Mouse (Mus musculus) MEL (cell line): ENCODE measurements around the gene Fbxw8.

ENCODE experiments used
- CHD2 ChIP-seq: IDR thresholded peaks from 2 replicates; pipeline ENCODE4 v1.6.1; 2011; ENCODE audit warnings: low read length, improper control_type of control experiment
- CTCF ChIP-seq, 3 experiments: IDR thresholded peaks in 2 of 3; conservative IDR thresholded peaks in 1 of 3; 2 replicates each; pipeline ENCODE4 v1.5.1; 2011 to 2012; ENCODE audit warnings: low read length in 3 of 3, low read depth in 2 of 3, mild to moderate bottlenecking in 2 of 3, improper control_type of control experiment in 1 of 3, inconsistent platforms in 1 of 3, mixed read lengths in 1 of 3, moderate library complexity in 1 of 3; ENCODE audit not compliant: control insufficient read depth in 1 of 3, insufficient read depth in 1 of 3, poor library complexity in 1 of 3, severe bottlenecking in 1 of 3
- EP300 ChIP-seq, 2 experiments: IDR thresholded peaks; 2 replicates each; pipeline ENCODE4 v1.6.1; 2011; ENCODE audit warnings: improper control_type of control experiment in 2 of 2, low read length in 2 of 2, low read depth in 1 of 2, mild to moderate bottlenecking in 1 of 2
- ETS1 ChIP-seq: IDR thresholded peaks from 2 replicates; pipeline ENCODE4 v1.6.1; 2012; ENCODE audit warnings: low read depth, mild to moderate bottlenecking, inconsistent platforms, low read length, improper control_type of control experiment, moderate library complexity
- HCFC1 ChIP-seq: IDR thresholded peaks from 2 replicates; pipeline ENCODE4 v1.6.1; 2012; ENCODE audit warnings: low read depth, mild to moderate bottlenecking, inconsistent platforms, low read length, improper control_type of control experiment, moderate library complexity
- MXI1 ChIP-seq: IDR thresholded peaks from 2 replicates; pipeline ENCODE4 v1.6.1; 2011; ENCODE audit warnings: mild to moderate bottlenecking, low read depth, low read length, improper control_type of control experiment
- MYC ChIP-seq: IDR thresholded peaks from 2 replicates; pipeline ENCODE4 v1.6.1; 2011; ENCODE audit warnings: low read depth, mild to moderate bottlenecking, low read length, improper control_type of control experiment, moderate library complexity
- POLR2A ChIP-seq, 2 experiments: IDR thresholded peaks; 2 replicates each; pipeline ENCODE4 v1.6.1; 2011 to 2012; ENCODE audit warnings: low read length in 2 of 2, mild to moderate bottlenecking in 2 of 2, control low read depth in 1 of 2, improper control_type of control experiment in 1 of 2, low read depth in 1 of 2, moderate library complexity in 1 of 2; ENCODE audit not compliant: control insufficient read depth in 1 of 2, insufficient read depth in 1 of 2, poor library complexity in 1 of 2
- POLR2AphosphoS5 ChIP-seq: IDR thresholded peaks from 2 replicates; pipeline ENCODE4 v1.6.1; 2012; ENCODE audit warnings: low read depth, borderline replicate concordance, mild to moderate bottlenecking, inconsistent platforms, low read length, moderate library complexity, mixed read lengths

DNA sequence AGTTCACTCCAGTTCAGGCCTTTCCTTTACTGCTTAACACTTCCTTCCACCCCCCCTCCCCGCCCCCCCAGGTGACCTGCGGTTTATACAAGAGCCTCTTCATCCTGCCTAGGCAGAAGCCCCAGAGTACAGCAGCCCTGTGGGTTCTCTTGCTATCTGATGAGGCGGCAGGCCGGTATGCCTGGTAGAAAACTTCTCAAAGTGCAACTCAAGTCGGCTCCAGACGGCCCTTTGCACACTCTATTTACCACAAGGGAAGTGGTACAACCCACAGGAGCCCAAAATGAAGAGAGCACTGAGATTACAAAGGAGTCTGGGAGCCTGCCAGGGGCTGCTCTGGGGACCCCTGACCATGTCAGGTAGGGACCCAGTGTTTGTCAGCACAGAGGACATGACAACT, 73.3 kb downstream of the Fbxw8 start:
- no peak for TF ChIP-seq MYC
- no peak for TF ChIP-seq POLR2AphosphoS5
- TF ChIP-seq MXI1 = no peak
- TF ChIP-seq HCFC1 = no peak
- TF ChIP-seq CTCF (IDR thresholded peaks at IDR 0.05 in 2 of 3, conservative IDR thresholded peaks at IDR 0.05 in 1 of 3; ENCODE audit: control insufficient read depth in 1 of 3, insufficient read depth in 1 of 3, low read depth in 2 of 3, low read length in 3 of 3, poor library complexity in 1 of 3, severe bottlenecking in 1 of 3) = no peak
- no peak for TF ChIP-seq POLR2A (IDR thresholded peaks at IDR 0.05; ENCODE audit: control insufficient read depth in 1 of 2, insufficient read depth in 1 of 2, low read depth in 1 of 2, low read length in 2 of 2, poor library complexity in 1 of 2)
- TF ChIP-seq EP300 (IDR thresholded peaks at IDR 0.05; ENCODE audit: low read depth in 1 of 2, low read length in 2 of 2) = no peak
- TF ChIP-seq CHD2 = no peak
- no peak for TF ChIP-seq ETS1
